Mouse (Mus musculus) mature B cell (primary cell): ENCODE results near the gene Nup50.
"Not testable (repeated sequence)": the region's sequence is repeated elsewhere in the genome, so short reads cannot be mapped to it uniquely, and the experiment has no call there.

Source experiments
- in situ Hi-C: fragments of 300-500 bp; cut with MboI; formaldehyde crosslinking; loops from 2 replicates; pipeline ENCODE4 v1.14.3; 2019

The Nup50 gene

DNA sequence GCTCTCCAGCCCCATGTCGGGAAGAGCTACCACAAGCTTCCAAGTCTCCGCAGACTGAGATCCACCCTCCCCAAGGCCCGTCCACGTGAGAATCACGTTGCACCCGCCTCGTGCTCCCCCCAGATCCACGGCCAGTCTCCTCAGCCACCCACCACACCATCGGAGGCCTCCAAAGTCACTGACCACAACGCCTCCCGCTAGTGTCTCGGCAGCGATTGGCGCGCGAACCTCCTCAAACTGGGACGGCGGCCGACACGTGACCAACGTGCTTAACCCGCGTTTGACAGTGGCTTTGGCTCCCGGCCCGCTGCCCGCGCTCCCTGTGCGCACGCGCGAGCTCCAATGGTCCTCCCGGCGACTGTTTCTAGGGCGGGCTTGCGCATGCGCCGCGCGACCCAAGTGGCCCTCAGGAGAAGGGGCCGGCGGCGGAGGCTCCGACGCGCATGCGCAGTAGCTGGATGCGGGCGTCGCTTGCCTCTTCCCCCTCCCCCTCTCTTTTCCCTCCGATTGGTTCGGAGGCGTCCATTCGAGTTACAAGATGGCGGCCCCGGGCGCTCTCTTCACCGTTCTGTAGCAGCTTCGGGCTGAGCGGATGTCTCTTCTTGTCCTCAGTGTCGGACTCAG lies at the start of gene Nup50:
Nup50 (plus strand) TSS at position 528 of the 624 bp plus-strand sequence.
- in situ Hi-C loops = no loop called here

DNA sequence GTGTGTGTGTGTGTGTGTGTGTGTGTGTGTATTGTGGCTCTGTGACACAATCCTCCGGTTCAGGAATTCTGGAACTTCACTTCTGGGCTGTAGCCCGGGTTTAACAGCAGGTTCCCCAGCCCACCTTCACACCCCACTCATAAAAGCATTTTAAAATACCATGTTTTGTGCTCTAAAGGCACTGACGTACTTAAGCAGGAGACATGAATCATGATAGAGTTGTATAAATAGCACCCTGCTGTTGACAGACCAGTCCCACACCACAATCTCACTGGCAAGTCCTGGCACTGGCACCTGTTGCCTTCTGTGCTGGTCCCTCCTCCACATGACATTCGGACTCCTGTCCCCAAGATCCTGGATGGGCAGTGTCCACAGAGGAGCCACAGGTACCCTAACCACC lies 49.3 kb upstream of the Nup50 start:
- in situ Hi-C loops = no loop called here

DNA sequence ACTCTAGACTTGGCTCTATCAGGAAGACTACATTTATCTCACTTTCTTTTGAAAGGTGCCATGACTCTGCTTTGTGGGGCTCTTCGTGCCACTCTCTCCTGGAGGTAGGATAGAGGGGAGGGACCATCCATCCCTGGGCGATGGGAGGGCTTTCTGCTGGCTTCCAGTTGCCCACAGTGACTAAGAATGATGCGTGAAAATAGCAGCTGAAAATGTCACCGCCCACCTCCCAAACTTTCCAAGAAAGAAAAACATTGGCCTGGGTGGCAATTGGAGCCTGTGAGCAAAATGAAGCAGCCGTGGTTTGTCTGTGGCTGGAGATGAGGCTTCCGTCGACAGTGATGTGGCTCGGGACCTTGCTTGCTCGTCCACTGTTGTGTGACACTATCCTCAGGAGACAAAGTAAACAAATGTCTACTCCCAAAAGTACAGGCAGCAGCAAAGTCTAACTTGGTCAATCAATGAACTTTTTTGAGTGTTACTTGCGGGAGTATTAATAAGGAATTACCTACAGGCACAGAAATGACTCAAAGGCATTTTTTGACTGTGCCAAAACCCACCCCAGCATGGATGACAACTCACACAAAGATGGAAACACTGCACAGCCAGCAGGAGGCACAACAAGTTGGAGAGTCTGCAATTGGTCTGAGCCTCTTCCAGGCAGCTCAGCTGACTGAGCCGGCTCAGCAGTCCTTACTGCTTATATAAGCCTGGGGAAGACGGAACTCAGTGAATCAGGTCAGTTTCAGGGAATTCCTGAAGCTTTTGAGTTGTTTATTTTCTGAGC lies 46.0 kb upstream of the Nup50 start:
- in situ Hi-C loops = no loop called here

DNA sequence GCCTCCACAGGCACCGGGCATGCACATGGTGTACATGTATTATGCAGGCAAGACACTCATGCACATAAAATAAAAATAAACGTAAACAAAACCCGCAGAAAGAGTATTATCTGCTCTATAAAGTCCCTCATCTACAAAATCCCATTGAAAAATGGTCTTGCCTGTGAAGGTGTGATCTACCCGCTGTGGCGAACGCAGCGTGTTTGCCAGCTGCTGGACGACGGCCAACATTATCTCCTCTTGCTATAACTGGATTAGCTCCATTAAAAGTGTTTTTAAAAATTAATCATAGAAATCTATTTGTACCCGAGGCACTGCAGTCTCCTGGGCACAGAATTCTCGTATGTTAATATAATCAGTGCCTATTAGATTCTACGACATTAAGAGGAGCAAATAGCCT lies 35.1 kb upstream of the Nup50 start:
- in situ Hi-C loops = no loop called here

DNA sequence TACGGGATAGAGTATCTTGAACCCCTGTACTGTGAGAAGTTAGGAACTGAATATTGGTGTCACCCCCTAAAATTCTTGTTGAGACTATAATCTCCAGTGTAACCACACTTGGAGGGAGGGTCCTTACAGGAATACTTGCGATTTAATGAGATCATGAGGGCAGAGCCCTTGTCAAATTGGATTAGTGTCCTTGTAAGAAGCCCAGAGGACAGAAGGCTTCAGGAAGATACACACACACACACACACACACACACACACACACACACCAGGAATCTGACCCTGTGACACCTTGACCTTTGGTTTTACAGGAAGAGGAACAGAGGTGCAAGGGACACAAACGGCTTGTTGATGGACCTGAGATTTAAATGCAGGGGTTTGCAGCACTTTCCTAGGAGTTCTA lies 32.0 kb upstream of the Nup50 start:
- in situ Hi-C loops = no loop called here

DNA sequence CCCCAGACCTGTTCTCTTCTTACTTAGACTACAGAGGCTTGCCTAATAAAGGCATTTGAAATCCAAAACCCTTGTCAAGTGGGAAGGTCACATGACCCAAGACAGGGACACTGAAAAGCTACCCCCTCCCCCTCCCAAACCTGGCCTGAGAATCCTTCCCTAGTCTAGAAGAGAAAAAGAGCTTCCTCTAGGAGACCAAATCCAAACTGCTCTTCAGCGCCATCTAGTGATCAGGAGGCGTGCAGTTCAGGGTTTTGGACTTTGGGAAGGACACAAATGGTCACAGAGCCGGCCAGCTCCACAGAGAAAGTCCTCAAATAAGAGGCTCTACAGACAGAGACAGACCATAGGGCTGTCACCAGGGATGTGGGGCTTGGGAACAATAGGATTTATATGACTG lies 31.6 kb upstream of the Nup50 start:
- in situ Hi-C loops = no loop called here

DNA sequence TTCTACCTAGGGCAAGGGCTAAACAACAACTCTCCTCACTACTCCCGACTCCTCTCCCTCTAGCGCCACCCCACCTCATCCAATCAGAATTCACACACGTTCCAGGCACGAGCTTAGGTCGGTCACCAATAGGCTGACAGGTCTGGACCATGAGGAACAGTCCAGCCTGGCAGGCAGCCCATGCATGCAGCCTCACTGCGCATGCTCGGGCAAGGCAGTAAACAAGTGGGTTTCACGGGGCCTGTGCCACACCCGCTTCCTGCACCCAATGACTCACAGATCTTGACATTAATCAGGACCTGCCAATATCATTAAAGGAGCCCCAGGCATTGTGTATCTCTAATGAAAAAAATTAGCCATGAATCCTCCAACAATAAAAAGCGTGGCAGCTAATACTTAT lies 27.0 kb upstream of the Nup50 start:
- in situ Hi-C loops = not testable (repeated sequence)

DNA sequence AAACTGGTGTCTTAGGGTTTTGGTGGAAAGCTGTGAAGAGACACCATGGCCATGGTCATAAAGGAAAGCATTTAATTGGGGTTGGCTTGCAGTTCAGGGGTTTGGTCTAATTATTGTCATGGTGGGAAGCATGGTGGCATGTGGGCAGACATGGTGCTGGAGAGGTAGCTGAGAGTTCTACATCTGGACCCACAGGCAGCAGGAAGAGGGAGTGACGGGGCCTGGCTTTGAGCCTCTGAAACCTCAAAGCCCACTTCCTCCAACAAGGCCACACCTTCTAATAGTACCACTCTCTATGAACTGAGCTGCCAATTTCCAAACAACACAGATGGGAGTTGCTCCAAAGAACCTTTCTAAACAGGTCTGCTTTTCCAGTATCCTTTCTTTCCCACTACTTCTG lies 26.5 kb upstream of the Nup50 start:
- in situ Hi-C loops = no loop called here

DNA sequence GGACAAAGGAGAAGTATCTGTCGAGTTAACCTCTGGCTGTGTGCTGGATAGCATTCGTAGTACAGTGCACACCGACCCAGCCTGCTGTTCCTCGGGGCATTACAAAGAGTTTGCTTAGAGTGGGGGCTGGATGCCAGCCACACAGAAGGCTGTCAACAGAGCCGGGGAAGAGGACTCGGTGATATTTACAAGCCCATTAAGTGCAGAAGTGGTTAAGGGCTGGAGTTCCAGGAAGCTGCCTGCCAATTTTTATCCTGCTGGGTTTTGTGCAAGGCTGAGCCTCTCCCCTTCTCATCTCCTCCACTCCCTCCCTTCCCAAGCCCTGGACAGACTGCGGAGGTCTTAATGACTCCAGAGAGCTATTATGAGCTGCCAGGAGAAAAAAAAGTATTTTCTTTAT lies 25.1 kb upstream of the Nup50 start:
- in situ Hi-C loops = no loop called here

DNA sequence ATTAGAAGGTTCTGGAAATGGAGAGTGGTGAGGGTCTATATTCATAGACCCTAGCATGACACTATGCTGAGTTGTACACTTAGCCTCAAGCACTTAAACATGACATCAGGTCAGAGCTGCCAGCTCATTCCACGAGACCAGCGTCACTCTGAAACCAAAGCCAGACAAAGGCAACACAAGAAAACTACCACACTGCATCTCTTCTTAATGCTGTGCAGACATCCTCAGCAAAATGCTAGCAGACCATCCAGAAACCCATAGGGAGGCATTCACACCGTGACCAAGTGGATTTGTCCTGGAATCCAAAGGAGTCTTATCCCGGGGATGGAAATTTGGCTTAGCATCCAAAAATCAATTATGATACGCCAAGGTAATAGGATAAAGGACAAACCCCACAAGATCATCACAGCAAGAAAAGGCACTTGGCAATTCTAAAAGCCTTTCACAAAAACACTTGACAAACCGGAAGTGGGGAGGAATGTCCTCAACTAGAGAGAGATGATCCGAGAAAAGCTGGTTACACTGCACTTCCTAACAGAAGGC lies 19.3 kb upstream of the Nup50 start:
- in situ Hi-C loops = no loop called here

DNA sequence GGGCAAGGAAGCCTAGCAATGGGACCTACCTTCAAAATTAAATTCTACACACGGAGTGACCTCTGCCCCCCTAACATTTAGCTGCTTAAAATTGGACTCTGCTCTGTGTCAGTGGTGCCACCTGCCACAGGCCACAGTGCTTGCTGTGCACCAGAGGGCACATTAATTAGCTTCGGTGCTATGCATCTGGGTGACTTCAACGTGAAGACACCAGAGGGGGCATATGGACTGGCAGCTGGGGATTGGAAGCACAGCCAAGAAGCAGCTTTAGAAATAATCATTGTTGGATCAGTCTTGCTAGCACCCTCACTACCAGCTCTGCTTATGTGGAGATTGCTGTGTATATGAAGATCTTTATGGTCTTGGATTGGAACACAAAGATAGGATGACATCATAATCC lies 10.0 kb upstream of the Nup50 start:
- in situ Hi-C loops = no loop called here

DNA sequence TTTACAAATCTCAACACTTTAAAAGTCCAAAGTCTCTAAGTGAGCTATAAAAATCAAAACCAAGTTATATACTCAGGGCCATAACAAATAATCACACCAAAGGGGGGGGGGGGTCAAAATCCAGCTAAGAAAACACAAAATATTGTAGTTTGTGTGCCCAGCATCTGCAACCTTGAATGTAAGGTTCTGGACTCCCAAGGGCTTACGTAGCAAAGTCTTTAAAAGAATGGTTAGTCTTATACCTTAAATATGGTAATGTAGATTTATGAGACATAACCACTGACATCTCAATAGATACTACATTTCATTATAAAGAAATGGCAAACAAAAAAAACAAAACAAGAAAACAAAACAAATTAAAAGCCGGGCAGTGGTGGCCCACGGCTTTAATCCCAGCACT lies 3.3 kb upstream of the Nup50 start, which contains the start of gene Gm29666:
Gm29666 (minus strand) TSS at position 101 of the 400 bp plus-strand sequence.
- in situ Hi-C loops = no loop called here

DNA sequence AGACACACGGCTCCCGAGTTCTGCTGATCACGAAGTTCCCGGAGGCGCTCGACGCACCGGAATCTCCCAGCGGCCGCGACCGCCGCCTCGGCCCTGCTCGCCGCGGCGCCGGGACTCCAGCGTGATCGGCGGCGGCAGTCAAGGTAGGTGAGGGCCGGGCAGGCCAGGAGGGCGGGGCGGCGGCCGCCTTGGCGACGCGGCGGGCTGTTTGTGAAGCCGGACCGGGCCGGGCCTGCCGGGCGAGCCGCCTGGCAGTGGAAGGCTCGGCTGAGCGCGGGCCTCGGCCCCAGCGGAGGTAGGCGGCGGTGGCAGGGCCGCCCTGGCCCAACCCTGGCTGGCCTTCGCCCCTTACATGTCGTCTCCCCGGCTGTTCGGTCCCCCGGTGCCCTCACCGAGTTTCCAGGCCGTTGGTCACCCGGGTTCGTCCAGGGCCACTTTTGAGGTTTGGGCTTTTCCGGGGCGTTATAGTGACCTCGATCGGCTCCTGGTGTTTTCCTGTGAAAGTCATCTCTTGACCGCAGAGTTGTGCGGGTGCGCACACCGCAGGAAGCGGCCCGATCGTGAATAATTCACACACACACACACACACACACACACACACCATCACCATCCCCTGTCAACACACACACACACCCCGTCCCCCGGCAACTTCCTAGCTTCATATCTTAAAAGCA lies 434 bp downstream of the Nup50 start:
- in situ Hi-C loops = no loop called here

DNA sequence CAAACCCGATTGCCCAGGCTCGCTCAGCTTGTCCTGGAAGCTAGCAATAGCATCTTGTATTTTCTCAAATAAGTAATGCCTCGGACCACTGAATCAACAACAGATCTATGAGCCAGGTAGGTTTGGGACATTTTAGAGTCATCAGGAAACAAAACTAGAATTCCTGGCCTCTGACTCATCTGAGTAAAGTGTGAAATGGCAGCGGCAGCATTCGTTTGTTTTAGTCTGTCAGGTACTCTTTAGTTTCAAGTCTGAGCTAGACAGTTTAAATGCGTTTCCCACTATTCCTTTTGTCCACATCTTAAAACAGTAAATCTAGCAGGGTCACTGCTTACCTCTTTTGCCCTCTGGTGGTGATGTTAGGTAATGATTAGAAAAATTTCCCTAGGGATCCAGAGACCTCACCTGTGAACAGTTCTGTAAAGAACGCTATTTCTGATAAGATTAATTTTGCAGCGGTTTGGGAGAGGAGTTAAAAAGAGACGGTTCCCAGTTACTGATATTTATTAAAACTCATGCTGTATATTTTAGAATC lies 1.6 kb downstream of the Nup50 start:
- in situ Hi-C loops = no loop called here

DNA sequence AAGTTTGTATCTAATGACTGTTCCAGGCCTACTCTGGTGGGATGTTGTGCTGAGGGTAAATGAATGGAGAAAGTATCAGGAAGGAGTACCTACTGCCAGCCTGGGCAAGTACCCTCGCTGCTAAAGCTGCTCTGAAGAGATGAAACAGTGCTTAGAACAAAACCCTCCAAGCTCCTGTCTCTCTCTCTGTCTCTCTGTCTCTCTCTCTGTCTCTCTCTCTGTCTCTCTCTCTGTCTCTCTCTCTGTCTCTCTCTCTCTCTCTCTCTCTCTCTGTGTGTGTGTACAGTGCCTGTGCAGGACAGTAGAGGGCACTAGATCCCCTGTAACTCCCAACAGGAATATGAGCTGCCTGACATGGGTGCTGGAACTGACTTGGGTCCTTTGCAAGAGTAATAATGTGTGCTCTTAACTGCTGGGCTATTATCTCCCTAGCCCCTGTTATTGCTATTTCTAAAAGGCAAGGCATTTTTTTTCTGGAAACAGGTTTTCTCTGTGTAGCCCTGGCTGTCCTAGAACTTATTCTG lies 2.3 kb downstream of the Nup50 start:
- in situ Hi-C loops = no loop called here

DNA sequence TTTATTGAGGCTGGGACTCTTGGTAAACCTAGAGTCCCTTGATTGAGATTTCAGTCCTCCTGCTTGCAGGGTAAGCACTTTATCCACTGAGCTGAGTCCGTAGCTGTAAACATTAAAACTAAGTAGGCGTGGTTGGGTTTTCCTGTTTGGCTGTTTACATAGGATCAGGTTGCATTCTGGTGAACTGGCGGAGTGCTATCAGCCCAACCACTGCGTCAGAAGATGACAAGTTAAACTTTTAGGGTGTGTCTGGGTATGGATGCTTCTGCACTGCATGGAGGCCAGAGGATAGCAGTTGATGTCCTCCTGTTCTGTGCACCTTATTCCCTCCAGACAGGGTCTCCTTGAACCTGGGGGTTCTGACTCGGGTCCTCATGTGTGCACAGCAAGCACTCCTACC lies 9.1 kb downstream of the Nup50 start:
- in situ Hi-C loops = no loop called here

DNA sequence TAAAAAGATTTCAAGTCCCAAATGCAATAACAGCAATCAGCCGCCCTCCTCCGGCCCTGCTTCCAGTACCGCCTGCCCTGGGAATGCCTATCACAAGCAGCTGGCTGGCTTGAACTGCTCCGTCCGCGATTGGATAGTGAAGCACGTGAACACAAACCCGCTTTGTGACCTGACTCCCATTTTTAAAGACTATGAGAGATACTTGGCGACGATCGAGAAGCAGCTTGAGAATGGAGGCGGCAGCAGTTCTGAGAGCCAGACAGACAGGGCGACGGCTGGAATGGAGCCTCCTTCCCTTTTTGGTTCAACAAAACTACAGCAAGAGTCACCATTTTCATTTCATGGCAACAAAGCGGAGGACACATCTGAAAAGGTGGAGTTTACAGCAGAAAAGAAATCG lies 11.7 kb downstream of the Nup50 start:
- in situ Hi-C loops = no loop called here

DNA sequence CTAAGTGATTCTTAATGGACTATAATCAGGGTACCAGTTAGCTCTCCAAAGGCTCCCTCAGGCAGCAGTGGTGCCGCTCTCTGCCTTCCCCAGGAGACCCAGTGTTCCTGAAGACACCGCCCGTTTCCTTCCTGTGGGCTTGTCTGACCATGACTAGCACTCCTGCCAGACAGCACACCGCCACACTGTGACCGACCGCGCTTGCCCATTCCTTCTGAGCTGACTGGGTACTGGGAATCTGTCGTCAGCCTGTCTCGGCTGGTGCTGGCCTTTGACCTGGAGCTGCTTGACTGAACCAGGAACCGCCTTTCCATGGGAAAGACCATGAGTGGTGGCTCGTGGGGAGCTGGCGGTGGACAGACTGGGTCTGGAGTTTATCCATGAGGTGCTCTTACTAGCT lies 16.9 kb downstream of the Nup50 start:
- in situ Hi-C loops = no loop called here

DNA sequence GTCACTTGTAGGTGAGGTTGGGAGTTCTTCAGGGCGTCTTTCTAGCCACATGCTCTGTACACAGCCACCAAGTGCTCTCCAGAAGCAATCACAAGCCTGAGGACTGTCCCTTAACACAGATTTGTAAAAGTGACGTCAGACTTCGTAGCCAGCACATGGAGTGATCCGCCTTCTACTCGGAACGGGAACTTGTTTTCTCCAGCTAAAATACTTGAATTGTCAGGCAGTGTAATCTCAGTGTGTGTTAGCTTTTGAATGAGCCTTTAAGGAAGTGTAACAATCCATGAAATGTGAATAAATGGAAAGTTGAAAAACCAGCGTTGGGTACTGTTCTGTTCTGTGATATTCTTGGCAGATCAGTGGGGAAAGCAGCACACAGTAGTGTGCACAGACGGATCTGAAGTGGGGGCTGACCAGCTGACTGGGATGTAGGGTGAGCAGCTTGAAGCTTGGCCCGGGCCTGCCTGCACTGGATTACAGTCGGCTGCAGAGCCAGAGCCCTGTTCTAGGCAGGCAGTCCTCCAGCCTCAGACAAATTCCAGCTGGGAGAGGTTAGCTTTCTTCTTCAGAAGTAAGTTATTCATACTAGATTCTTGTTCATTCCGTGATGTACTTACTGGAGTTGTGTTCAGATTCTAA lies 19.6 kb downstream of the Nup50 start:
- in situ Hi-C loops = no loop called here

DNA sequence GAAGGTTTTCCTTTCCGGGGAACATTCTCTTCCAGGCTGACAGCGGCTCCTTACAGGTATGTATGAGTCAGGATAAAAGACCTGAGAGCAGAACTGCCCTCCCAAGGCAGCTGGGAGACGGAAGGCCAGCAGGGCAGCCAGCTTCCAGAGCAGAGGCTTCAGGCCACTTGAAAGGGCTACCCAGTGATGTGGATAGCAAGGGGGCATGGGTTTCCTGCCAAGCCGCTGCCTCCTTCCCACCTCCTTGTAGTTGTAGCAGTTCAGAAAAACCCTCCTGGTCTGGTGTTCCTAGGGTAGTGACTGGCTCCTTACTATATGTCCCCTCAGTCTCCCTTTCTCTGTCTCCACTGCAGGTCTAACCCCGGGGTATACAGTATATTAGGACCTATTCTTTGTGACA lies 21.1 kb downstream of the Nup50 start:
- in situ Hi-C loops = no loop called here

DNA sequence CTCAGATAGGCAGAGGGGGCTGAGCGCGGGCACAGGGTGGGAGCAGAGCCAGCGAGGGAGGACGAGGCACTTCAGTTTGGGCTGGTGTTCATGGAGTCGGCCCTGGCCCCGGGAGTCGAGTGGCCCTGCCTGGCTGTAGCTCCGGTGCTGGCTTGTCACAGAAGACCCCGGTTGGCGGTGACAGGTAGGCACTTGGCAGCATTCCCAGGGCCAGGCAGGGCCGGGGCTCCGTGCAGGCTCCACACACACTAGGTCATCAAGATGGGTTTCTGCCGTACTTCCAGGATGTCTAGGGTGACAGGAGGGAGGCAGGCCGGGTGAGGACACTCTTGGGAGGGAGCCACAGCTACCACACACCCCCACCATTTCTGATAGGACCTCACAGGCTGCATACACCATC lies 25.8 kb downstream of the Nup50 start:
- in situ Hi-C loops = no loop called here

DNA sequence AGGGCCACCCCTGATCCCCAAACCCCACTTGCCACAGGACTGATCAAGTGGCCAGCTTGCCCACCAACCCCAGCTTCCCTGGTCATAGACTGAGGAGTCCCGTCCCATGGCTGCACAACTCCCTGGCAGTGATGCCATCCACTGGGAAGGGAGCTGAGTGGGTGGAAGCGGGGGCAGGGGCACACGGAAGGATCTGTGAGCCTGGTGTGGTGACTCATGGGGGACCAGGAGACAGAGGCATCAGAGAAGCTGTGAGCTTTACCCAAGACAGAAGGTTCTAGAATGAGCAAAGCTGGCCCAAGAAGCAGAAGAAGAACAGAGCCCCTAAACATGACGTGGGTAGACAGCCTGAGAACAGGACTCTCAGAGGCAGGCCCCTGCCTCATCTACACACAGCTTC lies 26.8 kb downstream of the Nup50 start:
- in situ Hi-C loops = no loop called here
